Mouse (Mus musculus): ENCODE data around the gene Stt3a. TPM values are rescaled to one million over a fixed set of nuclear protein-coding genes. Genes with fewer than 3 reads are reported as not detected.

Stt3a gene
- total RNA-seq, 2 experiments from 2014 or later: 31.6 to 40.6 TPM

- peak; percentile 90 for DNase-seq (ENCODE audit: low spot score)
Observed at GRCm38 (mm10) chr9:36726131-36727033, 41.1 kb downstream of the Stt3a start.

DNA sequence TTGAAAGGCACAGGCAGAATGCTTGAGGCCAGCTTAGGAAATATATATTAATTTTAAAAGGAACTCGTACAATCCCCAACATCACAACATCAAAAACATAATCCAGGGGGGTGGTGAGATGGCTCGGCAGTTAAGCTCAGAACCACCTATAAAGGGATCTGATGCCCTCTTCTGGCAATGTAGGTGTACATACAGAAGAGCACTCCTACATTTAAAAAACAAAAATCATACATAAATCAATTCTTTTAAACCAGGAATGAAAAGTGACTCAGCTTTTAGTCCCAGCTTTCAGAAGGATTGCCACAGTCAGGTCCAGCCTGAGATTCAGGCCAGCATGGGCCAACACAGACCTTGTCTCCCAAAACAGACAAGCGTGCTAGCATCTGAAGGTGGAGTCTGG is 50.9 kb downstream of the Stt3a start:
- no peak for DNase-seq (ENCODE audit: low spot score)

DNA sequence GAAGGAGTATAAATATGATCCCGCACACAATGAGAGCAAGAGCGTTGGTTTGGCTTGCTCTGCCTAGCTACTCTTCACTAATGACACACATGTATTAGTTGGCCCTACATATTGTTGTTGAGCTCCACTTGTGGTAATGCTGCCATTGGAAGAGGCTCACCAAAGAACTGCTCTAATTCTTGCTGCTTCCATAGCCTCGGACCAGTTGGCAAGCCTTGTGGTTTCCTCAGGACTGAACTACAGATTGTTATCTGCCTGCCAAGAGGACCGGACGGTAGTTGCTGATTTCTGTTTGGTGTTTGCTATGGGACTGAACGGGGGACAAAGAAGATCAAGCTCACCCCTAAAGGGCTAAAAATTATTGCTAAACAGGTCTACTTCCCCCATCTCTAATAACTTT is 60.2 kb downstream of the Stt3a start:
- DNase-seq (ENCODE audit: low spot score): no peak

DNA sequence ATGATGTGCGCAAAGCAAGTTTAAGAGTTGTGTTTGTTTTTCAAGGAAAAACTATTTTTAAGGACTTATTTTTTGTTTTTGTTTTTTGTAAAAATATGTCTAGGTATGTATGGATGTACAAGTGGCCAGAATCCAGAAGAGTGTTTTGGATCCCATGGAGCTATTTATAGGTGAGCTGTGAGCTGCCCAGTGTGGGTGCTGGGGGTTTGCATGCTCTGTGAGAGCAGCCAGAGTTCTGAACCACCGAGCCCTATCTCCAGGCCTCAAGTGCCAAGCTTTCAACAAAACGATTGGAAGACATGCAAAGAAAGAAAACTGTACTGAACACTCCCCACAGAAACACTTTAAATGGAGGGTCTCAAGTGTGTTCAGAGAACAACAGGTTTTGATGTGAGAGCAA is 61.6 kb downstream of the Stt3a start:
- DNase-seq (ENCODE audit: low spot score): no peak

GRCm38 (mm10) chr9:36694276-36694675 is 73.2 kb downstream of the Stt3a start:
- DNase-seq (ENCODE audit: low spot score): no peak

- no peak for DNase-seq (ENCODE audit: low spot score)
Observed at GRCm38 (mm10) chr9:36692920-36693319, 74.6 kb downstream of the Stt3a start, which contains the start of gene Acrv1. Gene Acrv1 (plus strand): TSS chr9:36693220.

- DNase-seq (ENCODE audit: low spot score): no peak
Observed at GRCm38 (mm10) chr9:36687329-36687728, 80.2 kb downstream of the Stt3a start.

- no peak for DNase-seq (ENCODE audit: low spot score)
Observed at GRCm38 (mm10) chr9:36681424-36681823, 86.1 kb downstream of the Stt3a start.

Other genes with a start within 250 kb of the Stt3a start
- not detected for gene Gm5615, start 225.7 kb downstream of the Stt3a start, total RNA-seq (2021)
- gene Gm17689, start 185.0 kb downstream of the Stt3a start, total RNA-seq (2021): not detected
- not detected for gene A630095E13Rik, start 124.3 kb downstream of the Stt3a start, total RNA-seq (2021)
- gene Acrv1, start 74.5 kb downstream of the Stt3a start, total RNA-seq (2021): not detected
- under 1 TPM; 0.09 to 0.62 TPM for gene Chek1, start 40.6 kb downstream of the Stt3a start, total RNA-seq (2021)
- gene Ei24, start 29.7 kb upstream of the Stt3a start, total RNA-seq (2021): 10 to 100 TPM; 69.4 to 70.7 TPM
- 1 to 10 TPM; 4.0 to 7.0 TPM for gene Fez1, start 54.2 kb upstream of the Stt3a start, total RNA-seq (2021)